Mouse (Mus musculus) natural killer cell, adult 2 months (primary cell): ENCODE data around the gene Gm13288.
"Not testable (repeated sequence)": the region's sequence is repeated elsewhere in the genome, so short reads cannot be mapped to it uniquely, and the experiment has no call there.

ENCODE experiments used
- DNase-seq, 2 experiments: peaks; one replicate each; pipeline ENCODE4 v3.0.0; 2022; ENCODE audit warnings: low spot score in 2 of 2

Gene Gm13288

DNA sequence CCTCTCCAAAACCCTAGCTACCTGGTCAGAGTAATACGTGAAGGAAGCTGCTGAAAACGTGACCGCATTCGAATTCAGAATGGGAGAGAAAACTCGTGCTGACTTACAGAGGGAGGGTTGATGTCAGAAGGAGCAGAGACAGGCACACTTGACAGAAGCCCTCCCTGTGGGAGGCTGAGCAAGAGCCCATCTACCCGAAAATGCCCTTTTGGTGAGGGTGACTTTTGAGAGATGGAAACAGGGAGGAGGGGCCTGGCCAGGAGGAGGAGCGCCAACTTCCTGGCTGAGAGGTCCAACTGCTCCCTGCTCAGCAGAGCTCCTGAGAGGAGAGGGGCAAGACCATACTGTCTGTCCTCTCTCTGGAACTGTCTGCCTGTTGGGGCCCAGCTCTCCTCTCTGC is 6.0 kb upstream of the Gm13288 start, which contains the start of gene Gm13285:
Gm13285 (plus strand) TSS at position 301 of the 400 bp plus-strand sequence.
- DNase-seq: not testable (repeated sequence)

DNA sequence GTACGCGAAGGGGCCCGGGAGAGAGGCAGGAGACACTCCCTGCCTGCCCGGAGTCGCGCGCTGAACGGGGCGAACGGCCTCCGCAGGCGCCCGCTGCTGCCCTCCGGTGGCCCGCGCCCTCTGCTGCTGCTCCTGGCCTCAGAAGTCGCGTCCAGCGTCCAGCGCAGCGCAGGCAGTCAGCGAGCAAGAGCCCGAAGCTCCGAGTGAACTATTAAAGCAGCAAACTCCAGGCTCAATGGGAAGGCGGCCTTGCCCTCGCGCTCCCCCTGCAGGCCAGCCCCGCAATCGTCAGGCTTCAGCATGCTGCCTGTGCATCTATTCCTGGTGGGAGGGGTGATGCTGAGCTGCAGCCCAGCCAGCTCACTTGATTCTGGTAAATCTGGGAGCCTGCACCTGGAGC is 2.4 kb upstream of the Gm13288 start, which contains the start of gene Gm13287:
Gm13287 (plus strand) TSS at position 301 of the 400 bp plus-strand sequence.
- DNase-seq: not testable (repeated sequence)

DNA sequence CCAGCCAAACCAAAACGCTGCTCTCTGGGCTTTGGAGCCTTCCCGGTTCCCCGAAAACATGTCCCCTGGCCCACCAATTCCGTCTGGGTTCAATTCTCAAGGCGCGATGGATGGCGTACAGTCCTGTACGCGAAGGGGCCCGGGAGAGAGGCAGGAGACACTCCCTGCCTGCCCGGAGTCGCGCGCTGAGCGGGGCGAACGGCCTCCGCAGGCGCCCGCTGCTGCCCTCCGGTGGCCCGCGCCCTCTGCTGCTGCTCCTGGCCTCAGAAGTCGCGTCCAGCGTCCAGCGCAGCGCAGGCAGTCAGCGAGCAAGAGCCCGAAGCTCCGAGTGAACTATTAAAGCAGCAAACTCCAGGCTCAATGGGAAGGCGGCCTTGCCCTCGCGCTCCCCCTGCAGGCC is 430 bp downstream of the Gm13288 start:
- DNase-seq: peak; percentile 11 to 21

DNA sequence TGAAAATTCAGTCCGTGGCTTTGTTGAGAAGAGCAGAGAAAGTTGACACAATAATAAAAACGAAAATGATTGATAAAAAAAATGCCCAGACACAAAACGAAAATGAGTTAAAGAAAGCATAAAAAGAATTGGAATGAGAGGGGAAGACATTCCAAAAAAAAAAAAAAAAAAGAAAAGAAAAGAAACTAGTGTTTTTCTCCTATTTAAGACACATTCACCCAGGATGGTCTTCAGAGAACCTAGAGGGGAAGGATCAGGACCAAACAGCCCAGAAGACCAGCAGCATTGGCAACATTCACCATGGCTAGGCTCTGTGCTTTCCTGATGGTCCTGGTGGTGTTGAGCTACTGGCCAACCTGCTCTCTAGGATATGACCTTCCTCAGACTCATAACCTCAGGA is 10.6 kb downstream of the Gm13288 start, which contains the start of gene Ifna7:
Ifna7 (plus strand) TSS at position 301 of the 400 bp plus-strand sequence.
- no peak for DNase-seq

DNA sequence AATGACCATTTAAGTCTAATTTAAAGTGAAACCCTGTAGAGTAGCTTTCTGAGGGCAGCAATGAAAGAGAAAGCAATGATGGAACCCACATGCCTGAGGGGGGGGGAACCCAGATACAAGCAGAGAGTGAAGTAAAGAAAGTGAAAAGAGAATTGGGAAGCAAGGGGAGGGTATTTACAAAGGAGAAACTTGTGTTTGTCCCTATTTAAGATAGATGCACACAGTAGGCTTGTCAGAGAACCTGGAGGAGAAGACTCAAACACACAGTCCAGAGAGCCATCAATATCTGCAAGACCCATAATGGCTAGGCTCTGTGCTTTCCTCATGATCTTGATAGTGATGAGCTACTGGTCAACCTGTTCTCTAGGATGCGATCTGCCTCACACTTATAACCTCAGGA is 14.3 kb downstream of the Gm13288 start, which contains the start of gene Ifna11:
Ifna11 (plus strand) TSS at position 301 of the 400 bp plus-strand sequence.
- no peak for DNase-seq

DNA sequence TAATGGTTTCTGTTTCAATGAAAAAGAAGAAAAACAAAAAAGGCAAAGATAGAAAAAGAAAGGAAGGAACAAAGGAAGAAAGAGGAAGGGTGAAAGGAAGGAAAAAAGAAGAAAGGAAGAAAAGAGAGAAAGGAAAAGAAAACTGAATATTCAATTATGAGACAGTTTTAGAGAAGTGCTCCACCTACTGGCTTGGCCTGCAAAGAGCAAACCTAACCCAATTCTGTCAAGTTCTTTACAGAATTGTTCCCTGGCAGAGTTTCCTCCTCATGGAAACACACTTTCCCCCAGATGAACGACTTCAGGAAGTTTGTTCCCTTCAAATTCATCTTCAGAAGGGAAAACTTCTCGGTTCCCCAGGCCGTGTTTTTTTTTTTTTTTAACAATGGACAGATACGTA is 17.7 kb downstream of the Gm13288 start:
- no peak for DNase-seq

DNA sequence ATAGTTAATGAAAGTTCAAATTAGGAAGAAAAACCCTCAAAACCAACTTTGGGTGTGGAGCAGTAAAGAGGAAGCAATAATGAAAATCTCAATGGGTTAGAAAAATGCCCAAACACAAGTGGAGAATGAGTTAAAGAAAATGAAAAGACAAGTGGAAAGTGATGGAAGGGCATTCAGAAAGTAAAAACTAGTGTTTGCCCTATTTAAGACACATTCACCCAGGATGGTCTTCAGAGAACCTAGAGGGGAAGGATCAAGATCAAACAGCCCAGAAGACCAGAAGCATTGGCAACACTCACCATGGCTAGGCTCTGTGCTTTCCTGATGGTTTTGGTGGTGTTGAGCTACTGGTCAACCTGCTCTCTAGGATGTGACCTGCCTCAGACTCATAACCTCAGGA is 21.8 kb downstream of the Gm13288 start, which contains the start of gene Ifna6:
Ifna6 (plus strand) TSS at position 301 of the 400 bp plus-strand sequence.
- not testable (repeated sequence) for DNase-seq

DNA sequence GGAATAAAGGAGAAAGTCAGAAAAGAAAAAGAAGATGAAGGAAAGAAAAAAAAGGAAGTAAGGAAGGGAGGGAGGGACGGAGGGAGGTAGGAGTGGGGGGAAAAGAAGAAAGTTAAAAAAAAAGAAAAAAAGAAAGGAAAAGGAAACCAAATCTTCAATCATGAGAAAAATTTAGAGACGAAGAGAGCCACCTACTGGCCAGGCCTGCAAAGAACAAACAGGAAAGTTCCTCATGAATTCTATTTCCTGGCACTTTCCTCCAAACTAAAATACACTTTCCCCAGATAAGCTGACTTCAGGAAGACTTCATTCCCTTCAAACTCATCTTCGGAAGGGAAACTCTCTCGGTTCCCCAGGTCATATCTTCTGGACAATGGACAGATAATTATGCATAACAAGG is 25.2 kb downstream of the Gm13288 start:
- DNase-seq: peak in 1 of 2 experiments; percentile 24

DNA sequence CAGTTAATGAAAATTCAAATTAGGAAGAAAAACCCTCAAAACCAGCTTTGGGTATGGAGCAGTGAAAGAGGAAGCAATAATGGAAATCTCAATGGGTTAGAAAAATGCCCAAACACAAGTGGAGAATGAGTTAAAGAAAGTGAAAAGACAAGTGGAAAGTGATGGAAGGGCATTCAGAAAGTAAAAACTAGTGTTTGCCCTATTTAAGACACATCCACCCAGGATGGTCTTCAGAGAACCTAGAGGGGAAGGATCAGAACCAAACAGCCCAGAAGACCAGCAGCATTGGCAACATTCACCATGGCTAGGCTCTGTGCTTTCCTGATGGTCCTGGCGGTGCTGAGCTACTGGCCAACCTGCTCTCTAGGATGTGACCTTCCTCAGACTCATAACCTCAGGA is 29.9 kb downstream of the Gm13288 start, which contains the start of gene Ifna5:
Ifna5 (plus strand) TSS at position 301 of the 400 bp plus-strand sequence.
- DNase-seq: not testable (repeated sequence)

DNA sequence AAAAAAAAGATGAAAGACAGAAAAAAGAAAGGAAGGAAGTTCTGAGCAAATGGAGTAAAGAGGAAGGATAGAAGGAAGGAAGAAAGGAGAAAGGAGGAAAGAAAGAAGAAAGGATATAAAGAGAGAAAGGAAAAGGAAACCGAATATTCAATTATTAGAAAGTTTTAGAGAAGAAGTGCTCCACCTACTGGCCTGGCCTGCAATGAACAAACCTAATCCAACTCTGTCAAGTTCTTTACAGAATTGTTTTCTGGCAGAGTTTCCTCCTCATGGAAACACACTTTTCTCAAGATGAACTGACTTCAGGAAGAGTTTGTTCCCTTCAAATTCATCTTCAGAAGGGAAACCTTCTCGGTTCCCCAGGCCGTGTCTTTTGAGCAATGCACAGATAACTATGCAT is 33.5 kb downstream of the Gm13288 start:
- no peak for DNase-seq

DNA sequence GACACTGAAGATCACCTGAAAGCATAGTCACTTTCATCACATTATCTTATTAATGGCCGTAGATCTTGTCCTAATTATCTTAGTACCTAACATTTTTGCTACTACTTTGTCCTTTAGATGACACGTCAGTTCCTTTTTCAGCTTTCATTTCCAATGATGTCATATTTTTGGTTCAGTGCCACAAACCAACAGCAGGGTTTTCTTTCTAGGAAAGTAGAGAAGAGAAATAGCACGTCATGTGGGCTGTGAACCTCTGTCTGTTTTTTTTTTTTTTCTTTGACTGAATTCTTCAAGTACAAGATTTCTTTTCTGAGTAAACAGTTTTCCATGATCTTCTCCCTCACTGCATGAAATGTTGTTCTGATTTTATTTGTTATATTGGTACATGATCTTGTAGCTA is 34.7 kb downstream of the Gm13288 start:
- no peak for DNase-seq

DNA sequence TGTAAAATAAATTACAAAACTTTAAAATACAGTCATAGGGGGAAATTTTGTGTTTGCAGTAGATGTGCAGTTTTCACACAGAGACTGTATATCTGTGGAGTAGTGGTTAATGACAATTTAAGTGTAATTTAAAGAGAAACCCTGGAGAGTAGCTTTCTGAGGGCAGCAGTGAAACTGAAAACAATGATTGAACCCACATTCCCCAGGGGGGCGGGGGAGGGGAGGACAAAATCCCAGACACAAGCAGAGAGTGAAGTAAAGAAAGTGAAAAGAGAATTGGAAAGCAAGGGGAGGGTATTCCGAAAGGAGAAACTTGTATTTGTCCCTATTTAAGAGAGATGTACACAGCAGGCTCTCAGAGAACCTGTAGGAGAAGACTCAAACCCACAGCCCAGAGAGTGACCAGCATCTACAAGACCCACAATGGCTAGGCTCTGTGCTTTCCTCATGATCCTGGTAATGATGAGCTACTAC is 36.1 kb downstream of the Gm13288 start, which contains the start of gene Ifna4:
Ifna4 (plus strand) TSS at position 424 of the 474 bp plus-strand sequence.
- no peak for DNase-seq

DNA sequence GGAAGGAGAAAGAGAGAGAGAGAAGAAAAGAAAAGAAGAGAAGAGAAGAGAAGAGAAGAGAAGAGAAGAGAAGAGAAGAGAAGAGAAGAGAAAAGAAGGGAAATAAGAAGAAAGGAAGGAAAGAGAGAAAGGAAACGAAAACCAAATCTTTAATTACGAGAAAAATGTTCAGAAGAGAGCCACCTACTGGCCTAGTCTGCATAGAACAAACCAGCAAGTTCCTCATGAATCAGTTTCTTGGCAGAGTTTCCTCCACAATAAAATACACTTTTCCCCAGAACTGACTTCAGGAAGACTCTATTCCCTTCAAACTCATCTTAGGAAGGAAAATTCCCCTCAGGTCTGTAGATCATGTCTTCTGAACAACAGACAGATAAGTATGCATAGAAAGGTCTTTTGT is 40.0 kb downstream of the Gm13288 start:
- DNase-seq: no peak

DNA sequence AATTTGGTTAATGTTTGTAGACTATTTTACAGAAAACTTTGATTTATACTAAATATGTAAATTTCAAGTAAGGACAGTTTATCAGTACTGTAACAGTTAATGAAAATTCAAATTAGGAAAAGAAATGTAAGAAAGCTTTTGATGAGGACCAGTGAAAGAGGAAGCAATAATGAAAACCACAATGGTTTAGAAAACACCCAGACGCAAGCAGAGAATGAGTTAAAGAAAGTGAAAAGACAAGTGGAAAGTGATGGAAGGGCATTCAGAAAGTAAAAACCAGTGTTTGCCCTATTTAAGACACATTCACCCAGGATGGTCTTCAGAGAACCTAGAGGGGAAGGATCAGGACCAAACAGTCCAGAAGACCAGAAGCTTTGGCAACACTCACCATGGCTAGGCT is 44.4 kb downstream of the Gm13288 start, which contains the start of gene Ifna1:
Ifna1 (plus strand) TSS at position 390 of the 400 bp plus-strand sequence.
- DNase-seq: no peak

DNA sequence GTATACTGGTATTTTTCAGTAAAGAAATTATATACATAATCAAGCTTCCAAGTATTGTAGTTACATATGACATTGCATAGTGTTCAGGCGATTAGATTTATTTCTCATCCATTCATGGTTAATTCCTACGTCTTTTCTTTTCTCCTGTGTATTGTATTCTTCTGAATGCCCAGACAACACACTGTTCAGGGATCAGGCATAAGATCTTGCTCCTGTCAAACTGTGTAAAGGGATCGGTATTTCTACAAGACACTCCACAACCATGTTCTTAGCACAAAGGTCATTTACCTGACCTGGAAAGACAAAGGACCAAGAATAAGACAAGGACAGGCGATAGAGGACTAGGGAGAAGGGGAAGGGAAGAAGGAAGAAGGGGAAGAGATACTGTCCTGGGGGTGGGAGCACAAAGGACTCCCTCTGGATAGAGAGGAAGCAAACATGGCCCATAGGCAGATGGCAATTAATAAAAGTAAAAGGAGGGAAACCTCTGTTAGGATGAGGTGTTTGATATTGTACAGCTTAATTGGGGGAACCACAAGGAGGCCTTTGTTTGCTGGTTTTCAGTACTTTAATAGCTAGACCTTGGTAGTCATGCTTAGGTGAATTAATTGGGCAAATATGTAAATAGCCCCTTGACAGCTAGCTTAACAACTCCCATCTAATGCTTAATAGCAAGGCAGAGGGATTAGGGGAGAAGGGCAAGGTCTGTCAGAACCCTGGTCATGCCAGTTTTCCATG is 45.9 kb downstream of the Gm13288 start:
- DNase-seq: no peak
